Mouse (Mus musculus): Measurements from ENCODE around the gene Ltbp2.

DNA sequence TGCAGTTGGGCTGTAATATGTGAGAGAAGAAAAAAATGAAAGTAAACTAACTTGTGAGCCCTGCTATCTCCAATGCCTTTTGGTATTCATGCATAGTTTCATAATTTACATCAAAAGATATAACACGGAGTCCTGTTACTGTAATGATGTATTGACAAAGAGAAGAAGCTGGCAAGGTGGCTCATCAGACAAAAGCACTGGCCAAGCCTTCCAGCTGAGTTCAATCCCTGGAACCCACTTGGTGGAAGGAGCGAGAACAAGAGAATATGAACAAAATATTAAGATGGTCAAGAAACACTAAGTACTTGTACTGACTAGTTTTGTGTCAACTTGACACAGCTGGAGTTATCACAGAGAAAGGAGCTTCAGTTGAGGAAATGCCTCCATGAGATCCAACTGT is 4.0 kb downstream of the Ltbp2 start:
- TF ChIP-seq POLR2A (IDR thresholded peaks at IDR 0.05; ENCODE audit: borderline replicate concordance, extremely low read depth, low read depth, low read length) (no peak), CTCF (IDR thresholded peaks at IDR 0.05; ENCODE audit: insufficient read depth, low read length) (no peak)

All from lung, adult 2 months (tissue).